Mouse (Mus musculus) adrenal gland, adult 2 months (tissue): ENCODE results near the gene Olfr1294. TPM values are rescaled to one million over a fixed set of nuclear protein-coding genes. Genes with fewer than 3 reads are reported as not detected.

Source experiments
- DNase-seq: peaks from one replicate; pipeline ENCODE4 v3.0.0; 2021
- long read RNA-seq: library from polyadenylated mRNA; stranded (forward); transcript quantifications from one replicate; pipeline ENCODE4 v2.0.0, GENCODE M21; 2021
- polyA plus RNA-seq: library from polyadenylated mRNA; depleted of rRNA; stranded (reverse); fragments of >200 nt; gene quantifications from 2 replicates; pipeline ENCODE4 v1.2.3, GENCODE M21; 2012; rRNA removed
- total RNA-seq, 2 experiments: library from RNA; stranded (reverse); gene quantifications; 2 replicates each; pipeline ENCODE4 v1.2.3; 2021

The Olfr1294 gene
- total RNA-seq: not detected
- polyA plus RNA-seq: not detected in 2 replicates
- long read RNA-seq: 0 reads

GRCm38 (mm10) chr2:111540191-111540590, at the start of gene Olfr1294:
Gene Olfr1294 (minus strand): TSS chr2:111540291.
- DNase-seq: no peak

- no peak for DNase-seq
These were observed 29.5 kb upstream of the Olfr1294 start, which contains the start of gene Olfr1295 for GRCm38 (mm10) chr2:111569581-111569980. Gene Olfr1295 (minus strand): TSS chr2:111569681.

- no peak for DNase-seq
These were observed 15.2 kb downstream of the Olfr1294 start, which contains the start of gene Olfr1293-ps for GRCm38 (mm10) chr2:111524903-111525302. Gene Olfr1293-ps (plus strand): TSS chr2:111525203.

GRCm38 (mm10) chr2:111517451-111517850, 22.6 kb downstream of the Olfr1294 start:
- DNase-seq: no peak

GRCm38 (mm10) chr2:111496880-111497279, 43.2 kb downstream of the Olfr1294 start, which contains the start of gene Olfr1291-ps1:
Gene Olfr1291-ps1 (plus strand): TSS chr2:111497180.
- no peak for DNase-seq

- DNase-seq: no peak
These were observed 46.4 kb downstream of the Olfr1294 start, which contains the start of gene Olfr1290 for GRCm38 (mm10) chr2:111493729-111494128. Gene Olfr1290 (minus strand): TSS chr2:111493829.

Other genes with a start within 250 kb of the Olfr1294 start
- gene Olfr1279, start 239.7 kb downstream of the Olfr1294 start, total RNA-seq: not detected
- not detected in 2 replicates for gene Olfr1279, start 239.7 kb downstream of the Olfr1294 start, polyA plus RNA-seq
- not detected for gene Olfr1280, start 226.3 kb downstream of the Olfr1294 start, total RNA-seq
- gene Olfr1280, start 226.3 kb downstream of the Olfr1294 start, polyA plus RNA-seq: not detected in 2 replicates
- gene Olfr1281, start 213.8 kb downstream of the Olfr1294 start, total RNA-seq: not detected
- gene Olfr1281, start 213.8 kb downstream of the Olfr1294 start, polyA plus RNA-seq: not detected in 2 replicates
- not detected for gene Olfr1282, start 204.2 kb downstream of the Olfr1294 start, total RNA-seq
- gene Olfr1282, start 204.2 kb downstream of the Olfr1294 start, polyA plus RNA-seq: not detected in 2 replicates
- gene Olfr1283, start 173.5 kb downstream of the Olfr1294 start, total RNA-seq: not detected
- not detected in 2 replicates for gene Olfr1283, start 173.5 kb downstream of the Olfr1294 start, polyA plus RNA-seq
- not detected for gene Olfr1284, start 164.8 kb downstream of the Olfr1294 start, total RNA-seq
- not detected in 2 replicates for gene Olfr1284, start 164.8 kb downstream of the Olfr1294 start, polyA plus RNA-seq
- gene Olfr1286, start 117.2 kb downstream of the Olfr1294 start, total RNA-seq: not detected
- gene Olfr1286, start 117.2 kb downstream of the Olfr1294 start, polyA plus RNA-seq: not detected in 2 replicates
- not detected for gene Olfr1287, start 91.1 kb downstream of the Olfr1294 start, total RNA-seq
- gene Olfr1287, start 91.1 kb downstream of the Olfr1294 start, polyA plus RNA-seq: not detected in 2 replicates
- not detected for gene Olfr1288, start 66.2 kb downstream of the Olfr1294 start, total RNA-seq
- not detected in 2 replicates for gene Olfr1288, start 66.2 kb downstream of the Olfr1294 start, polyA plus RNA-seq
- gene Olfr1289, start 59.5 kb downstream of the Olfr1294 start, total RNA-seq: not detected
- gene Olfr1289, start 59.5 kb downstream of the Olfr1294 start, polyA plus RNA-seq: not detected in 2 replicates
- not detected for gene Olfr1290, start 46.5 kb downstream of the Olfr1294 start, total RNA-seq
- not detected in 2 replicates for gene Olfr1290, start 46.5 kb downstream of the Olfr1294 start, polyA plus RNA-seq
- gene Olfr1291-ps1, start 43.1 kb downstream of the Olfr1294 start, total RNA-seq: not detected
- not detected in 2 replicates for gene Olfr1291-ps1, start 43.1 kb downstream of the Olfr1294 start, polyA plus RNA-seq
- not detected for gene Olfr1293-ps, start 15.1 kb downstream of the Olfr1294 start, total RNA-seq
- not detected in 2 replicates for gene Olfr1293-ps, start 15.1 kb downstream of the Olfr1294 start, polyA plus RNA-seq
- gene Olfr1295, start 29.4 kb upstream of the Olfr1294 start, total RNA-seq: not detected
- gene Olfr1295, start 29.4 kb upstream of the Olfr1294 start, polyA plus RNA-seq: not detected in 2 replicates
- not detected for gene Olfr1297, start 86.2 kb upstream of the Olfr1294 start, total RNA-seq
- gene Olfr1297, start 86.2 kb upstream of the Olfr1294 start, polyA plus RNA-seq: not detected in 2 replicates
- gene Olfr1298, start 108.9 kb upstream of the Olfr1294 start, total RNA-seq: not detected
- gene Olfr1298, start 108.9 kb upstream of the Olfr1294 start, polyA plus RNA-seq: not detected in 2 replicates
- gene Olfr1299, start 121.1 kb upstream of the Olfr1294 start, total RNA-seq: not detected
- gene Olfr1299, start 121.1 kb upstream of the Olfr1294 start, polyA plus RNA-seq: not detected in 2 replicates
- not detected for gene Olfr1301, start 210.7 kb upstream of the Olfr1294 start, total RNA-seq
- not detected in 2 replicates for gene Olfr1301, start 210.7 kb upstream of the Olfr1294 start, polyA plus RNA-seq
- not detected for gene Olfr1302, start 237.1 kb upstream of the Olfr1294 start, total RNA-seq
- not detected in 2 replicates for gene Olfr1302, start 237.1 kb upstream of the Olfr1294 start, polyA plus RNA-seq